Mouse (Mus musculus): ENCODE results near the gene Inka1.
A peak's percentile ranks its signal among the peaks of the same experiment; 100 is the strongest.
"Not testable (repeated sequence)": the region's sequence is repeated elsewhere in the genome, so short reads cannot be mapped to it uniquely, and the experiment has no call there.

Gene Inka1

DNA sequence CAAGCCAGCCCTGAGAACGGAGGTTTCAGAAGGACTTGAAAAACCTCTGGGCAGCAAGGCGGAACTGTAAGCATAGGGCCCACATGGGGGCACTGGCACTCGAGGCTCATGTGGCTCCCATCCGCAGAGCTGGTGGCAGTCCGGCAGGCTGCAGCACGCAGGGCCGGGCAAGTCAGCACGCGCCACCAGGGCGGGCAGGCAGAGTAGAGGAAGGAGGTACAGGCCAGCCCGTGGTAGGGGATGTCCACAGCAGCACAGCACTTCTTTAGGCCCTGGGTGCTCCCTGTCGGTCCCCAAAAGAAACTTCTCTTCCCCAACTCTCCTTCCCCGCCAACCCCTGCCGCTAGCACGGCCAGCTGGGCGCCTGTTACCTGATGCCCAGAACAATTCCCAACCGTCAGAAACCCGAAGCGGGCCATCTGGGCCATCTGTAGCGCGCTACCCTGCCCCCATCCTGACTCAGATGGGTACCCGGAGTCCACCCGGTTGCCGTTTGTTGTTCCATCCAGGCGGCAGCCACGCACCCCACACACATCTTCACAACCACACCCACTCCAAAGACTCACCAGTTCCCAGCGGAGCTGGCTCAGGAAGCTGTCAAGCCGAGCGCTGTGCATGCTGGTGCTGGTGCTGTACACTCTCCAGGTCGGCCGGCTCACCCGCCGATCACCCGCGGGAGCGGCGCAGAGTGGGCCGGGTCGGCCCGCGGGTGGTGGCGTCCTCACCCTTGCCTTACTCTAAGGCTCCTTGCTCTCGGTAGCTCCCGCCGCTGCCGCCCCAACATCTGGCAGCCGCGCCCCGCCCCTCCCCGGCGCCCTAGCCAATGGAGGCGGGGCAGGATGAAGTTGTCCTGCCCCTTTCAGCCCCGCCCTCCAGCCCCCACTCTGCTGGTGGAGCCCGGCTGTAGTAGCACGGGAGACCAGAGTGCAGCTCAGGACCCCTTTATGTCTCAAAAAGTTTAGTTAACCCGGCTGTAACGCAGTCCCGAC, at the start of gene Inka1:
Inka1 (minus strand) TSS at position 749 of the 989 bp plus-strand sequence.
- peak; percentile 94 for DNase-seq

DNA sequence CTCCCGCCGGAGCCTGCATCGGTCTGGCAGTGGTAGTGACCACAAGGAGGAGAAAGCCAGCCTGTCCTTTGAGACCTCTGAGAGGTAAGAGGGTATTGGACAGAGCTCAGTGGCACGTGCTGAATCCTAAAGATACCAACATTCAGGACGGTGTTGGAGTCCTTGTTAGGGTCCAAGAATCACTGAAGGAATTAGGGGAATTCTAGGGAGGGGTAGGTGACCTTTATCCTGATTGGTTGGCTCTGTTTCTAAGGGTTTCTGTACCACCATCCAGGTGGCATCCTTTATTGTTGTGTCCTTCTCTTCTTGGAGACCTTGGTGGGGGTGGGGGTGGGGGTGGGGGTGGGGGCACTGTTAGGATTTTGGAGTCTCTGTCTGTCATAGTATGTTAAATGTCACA, 46.4 kb upstream of the Inka1 start:
- no peak for DNase-seq

DNA sequence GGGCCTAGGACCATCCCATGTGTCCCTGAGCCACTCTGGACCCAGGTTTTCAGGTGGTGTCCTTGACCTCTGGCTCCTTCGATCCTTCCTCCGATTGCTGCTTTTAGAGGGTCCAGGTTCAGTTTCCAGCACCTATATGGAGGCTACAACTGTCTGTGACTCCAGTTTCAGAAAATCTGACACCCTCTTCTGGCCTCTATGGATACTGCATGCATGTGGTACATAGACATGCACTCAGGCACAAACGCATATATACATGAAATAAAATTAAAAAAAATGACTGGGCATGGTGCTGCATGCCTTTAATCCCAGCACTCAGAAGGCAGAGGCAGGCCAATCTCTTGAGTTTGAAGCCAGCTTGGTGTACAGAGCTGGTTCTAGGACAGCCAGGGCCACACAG, 42.2 kb upstream of the Inka1 start:
- no peak for DNase-seq

DNA sequence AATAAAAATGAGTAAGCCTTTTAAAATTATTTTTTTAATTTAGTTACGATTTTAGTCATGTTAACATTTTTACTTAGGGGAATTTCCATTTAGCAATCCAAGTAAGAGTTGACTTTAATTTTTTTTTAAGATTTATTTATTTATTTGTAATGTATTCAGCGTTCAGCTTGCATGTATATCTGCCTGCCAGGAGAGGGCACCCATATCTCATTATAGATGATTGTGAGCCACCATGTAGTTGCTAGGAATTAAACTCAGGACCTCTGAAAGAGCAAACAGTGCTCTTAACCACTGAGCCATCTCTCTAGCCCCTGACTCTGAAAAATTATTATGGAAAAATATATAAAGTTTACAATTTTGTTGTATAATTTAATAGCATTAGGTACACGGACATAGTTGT, 40.9 kb upstream of the Inka1 start:
- DNase-seq, result no peak

DNA sequence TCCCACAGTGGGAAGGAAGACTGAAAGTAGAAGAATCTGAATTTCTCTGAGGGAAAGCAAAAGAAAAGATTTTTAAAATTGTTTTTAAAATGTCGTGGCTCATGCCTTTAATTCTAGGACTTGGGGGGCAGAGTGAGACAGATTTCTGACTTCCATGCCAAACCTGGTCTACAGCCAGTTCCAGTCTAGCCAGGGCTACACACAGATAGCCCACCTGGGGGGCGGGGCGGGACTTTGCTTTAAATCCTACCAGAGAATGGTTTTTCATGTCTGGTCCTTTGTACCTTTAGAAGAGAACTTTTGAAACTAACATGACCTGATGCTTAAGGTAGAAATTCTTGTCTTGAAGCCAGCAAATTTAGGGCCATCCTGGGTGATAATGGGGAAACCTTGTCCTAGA, 37.5 kb upstream of the Inka1 start:
- no peak for DNase-seq

DNA sequence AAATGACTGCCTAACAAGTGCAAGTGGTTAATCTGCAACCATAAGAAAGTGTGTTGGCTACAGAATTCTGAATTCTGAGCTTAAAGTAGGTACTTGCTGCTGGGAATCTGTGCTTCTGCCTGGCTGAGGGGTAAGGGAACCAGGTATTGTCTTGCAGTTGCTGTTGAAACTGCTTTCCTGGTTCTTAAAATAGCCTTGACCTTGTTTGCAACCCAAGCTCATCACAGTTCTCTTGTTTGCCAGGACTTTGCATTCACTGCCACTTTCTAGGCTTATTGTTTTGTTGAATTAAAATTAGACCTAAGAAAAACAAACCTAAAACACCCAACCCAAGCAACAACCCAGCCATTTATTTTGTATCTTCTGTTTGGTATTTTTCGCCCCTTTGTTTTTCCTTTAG, 35.1 kb upstream of the Inka1 start:
- DNase-seq, result no peak

DNA sequence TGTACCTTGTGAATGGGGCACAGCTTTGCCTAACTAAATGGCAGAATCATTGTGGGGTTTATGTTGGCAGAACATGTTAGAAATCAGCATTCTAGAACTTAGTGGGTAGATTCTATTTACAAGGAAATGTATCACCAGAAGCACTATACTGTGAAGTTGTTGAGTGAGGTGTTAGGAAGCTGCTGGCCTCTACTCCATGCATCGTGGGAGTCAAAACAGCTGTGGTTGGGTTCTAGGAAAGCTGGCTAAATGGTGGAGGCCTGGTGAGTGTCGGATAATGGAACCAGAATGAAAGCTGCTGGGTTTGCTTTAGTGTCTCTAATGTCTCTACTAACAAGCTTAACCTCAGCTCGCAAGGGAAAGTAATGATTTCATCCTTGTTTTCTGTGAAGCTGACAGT, 31.4 kb upstream of the Inka1 start:
- DNase-seq, result no peak

DNA sequence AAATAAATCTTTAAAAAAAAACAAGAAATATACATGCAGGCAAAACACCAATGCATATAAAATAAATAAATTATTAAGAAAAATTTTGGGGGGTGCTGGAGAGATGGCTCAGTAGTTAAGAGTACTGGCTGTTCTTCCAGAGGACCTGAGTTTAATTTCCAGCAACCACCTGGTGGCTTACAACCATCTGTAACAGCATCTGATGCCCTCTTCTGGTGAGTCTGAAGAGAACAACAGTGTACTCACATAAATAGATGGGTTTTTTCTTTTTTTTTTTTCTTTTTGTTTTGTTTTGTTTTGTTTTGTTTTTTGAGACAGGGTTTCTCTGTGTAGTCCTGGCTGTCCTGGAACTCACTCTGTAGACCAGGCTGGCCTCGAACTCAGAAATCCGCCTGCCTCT, 27.9 kb upstream of the Inka1 start:
- not testable (repeated sequence) for DNase-seq

DNA sequence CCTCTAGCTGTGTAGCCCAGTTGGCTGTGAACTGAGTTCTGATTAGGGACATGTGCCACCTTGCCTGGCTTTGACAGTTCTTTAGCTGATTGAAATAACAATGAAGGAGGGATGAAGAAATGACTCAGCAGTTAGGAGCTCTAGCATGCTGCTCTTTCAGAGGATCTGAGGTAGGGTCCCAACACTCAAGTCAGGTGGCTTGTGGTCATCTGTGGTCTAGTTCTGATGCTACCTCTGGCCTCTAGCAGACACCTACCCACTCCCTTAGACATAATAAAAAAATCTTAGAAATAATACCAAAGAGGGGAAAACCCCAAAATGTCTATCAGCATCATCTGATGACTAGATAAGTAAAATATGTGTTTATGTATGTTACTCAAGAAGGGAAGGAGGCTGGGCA, 24.7 kb upstream of the Inka1 start:
- no peak for DNase-seq

DNA sequence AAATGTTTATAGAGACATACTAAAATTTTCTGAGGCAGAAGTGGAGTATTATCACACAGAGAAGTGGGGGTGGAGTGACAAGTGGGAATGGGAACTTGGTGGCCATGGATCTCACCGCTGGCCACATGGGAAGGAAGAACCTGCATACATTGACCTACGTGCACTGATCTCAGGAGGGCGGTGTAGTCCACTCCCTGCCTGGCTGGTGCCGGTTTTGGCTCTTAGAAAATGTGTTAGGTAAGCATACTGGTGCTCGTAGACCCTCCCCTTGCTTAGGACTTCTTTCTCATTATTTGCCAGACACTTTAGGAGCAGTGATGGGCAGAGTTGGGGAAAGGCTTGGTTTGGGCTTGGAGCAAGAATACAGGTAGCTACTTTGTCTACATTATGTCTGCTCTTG, 22.4 kb upstream of the Inka1 start:
- peak; percentile 9 for DNase-seq

DNA sequence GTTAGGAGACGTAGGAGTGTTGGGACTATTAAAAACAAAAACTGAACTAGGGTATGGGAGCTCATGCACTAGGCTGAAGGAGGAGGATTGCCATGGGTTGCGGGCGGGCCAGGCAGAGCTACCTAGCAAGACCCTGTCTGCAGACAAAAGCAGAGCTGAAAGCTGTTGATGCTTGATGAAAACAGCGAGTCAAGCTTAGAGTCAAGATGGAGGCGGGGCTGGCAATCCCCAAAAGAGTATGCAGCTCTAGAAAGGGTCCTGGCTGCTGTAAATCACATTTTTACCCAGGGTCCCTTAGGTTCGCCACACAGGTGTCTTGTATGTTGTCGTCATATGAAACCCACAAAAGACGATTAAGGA, 17.8 kb upstream of the Inka1 start:
- peak; percentile 14 for DNase-seq

DNA sequence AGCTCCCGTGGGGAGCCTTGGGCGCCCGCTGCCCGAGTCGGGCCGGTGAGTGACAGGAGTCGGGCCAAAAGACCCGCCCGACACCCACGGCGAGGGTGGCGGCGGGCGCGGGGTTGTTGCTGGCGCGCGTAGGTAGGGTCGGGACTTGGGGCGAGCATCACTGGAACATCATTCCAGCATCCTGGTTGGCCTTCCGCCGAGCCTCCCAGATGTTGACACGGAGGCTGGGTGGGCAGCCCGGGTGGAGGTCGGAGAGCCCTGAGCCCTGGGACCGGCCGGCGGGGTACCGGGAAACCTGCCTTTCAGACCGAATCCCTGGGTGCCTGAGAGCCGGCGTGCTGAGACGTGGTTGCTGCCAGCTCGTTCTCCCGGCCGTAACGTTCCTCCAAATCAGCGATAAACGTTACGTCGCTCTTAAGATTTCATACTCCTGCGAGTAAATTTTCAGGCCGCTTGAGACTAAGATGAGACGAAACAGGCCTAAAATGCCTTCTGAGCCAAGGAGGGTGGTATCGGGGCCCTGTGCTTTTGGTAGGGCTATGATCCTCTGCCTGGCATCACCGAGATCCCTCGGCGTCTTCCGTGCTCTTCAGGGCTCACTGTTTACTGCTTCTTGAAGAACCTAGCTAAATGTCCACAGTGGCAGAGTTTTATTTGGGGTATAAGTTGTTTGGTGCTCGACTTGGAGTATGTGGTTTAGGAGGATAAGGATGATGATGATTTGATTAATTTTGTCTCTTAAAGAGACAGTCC, 17.3 kb upstream of the Inka1 start:
- DNase-seq, result no peak

DNA sequence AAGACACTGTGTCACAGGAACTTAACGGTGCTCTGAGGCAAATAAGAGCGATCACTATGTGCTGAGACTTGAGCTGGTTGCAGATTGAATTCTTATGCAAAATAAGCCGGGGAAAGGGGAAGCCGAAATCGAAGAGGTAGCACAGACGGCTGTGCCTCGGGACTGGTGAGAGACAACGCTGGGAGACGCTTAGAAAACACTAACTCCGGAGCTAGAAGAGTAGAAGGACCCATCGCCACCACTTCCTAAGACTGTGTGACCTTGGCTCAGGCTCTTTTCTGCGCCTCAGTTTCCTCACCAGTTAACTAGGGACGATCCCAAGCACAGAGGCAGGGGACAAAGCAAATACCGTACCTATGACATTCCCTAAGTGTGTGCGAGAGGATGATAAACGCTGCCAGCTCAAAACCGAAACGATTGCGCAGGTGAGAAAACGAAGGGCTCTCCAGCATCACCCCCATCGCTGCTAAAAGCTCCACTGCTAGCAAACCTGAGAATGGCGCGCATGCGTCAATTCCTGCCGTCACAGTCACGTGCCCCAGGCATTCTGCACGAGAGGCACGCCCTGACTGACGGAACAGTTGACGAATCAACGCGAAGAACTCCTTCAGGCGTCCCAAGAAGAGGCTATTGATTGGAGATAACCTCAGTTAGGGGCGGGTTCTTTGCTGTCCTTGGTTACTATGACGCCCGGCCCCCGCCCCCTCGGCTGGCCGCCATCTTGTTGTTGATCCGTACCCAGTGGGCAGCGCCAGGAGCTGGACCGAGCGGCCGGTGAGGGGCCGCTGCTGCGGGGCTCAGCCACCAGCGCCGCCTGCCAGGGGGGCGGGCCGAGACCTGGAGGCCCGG, 16.5 kb upstream of the Inka1 start, which contains the start of gene Ip6k1:
Ip6k1 (plus strand) TSS at position 580 of the 849 bp plus-strand sequence.
- DNase-seq, result peak; percentile 100

DNA sequence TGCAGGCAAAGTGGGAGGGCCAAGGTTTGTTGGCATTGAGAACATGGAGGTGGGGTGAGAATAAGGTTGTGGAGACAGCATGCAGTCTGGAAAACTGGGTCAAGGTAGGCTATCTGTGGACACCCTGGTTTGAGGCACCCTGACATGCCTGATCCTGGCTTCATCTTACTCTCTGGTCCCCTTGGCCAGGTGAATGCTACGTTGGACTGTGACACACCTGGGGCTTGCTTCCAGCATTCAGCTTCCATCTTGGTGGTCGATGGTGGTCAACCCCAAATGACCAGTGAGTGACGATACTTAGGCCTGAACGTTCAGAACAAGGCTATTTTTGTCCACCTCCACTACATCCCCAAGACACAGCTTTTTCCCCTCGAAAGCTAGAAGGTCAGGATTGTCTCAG, 10.4 kb upstream of the Inka1 start, which contains the start of gene Gm20662:
Gm20662 (plus strand) TSS at position 301 of the 400 bp plus-strand sequence.
- DNase-seq, result no peak

DNA sequence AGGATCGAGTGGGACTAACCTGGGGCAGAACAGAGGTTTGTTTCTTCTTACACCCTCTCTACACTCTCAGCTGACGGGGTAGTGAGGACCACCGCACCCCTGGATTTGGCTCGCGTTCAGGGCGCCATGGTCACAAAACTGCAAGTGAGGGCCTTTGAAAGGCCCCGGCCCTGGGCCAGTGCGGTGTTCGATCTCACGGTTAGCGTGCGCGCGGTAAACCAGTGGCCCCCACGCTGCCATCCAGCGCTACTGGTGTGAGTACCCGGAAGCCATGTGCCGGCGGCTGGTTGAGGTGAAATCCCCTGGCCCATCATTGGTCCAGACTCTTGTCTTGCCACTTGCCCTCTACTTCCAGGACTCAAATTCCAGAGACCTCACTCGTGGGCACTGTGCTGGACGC, 9.8 kb upstream of the Inka1 start:
- DNase-seq, result no peak

DNA sequence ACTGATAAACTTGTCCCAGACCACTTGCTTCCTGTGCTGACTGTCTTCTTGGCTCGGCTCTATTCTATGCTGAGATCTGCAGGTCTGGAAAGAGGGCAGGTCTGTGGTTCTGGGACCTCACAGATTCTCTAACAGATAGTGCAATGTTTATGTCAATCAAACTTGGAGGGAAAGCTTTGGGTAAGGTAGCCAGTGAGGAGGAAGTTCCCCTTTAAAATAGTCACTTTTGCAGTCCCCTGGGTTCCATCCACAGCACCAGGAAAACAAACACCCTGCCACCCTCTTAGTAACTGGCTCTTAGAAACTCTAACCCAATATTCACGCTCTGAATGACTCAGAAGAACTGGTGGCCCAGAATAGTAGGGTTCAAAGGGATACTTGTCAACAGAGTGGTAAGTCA, 8.8 kb upstream of the Inka1 start:
- DNase-seq, result no peak

DNA sequence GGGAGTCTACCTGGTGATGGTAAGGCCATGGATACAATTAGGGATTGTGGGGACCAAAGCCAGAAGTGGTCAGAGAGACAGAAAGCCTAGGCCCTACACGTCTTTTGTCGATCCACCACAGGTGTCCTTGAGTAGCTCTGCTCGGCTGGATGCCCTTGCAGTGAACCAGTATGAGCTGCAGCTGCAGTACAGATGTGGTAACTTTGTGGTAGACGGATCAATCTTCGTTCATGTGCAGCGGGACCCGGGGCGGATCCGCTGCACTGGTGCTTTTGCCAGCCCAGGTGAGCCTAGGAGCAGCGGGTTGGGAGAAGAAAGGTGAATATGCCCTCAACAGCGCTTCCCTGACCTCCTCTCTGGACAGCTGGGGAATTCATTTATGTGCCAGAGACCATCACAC, 7.3 kb upstream of the Inka1 start:
- DNase-seq, result no peak

DNA sequence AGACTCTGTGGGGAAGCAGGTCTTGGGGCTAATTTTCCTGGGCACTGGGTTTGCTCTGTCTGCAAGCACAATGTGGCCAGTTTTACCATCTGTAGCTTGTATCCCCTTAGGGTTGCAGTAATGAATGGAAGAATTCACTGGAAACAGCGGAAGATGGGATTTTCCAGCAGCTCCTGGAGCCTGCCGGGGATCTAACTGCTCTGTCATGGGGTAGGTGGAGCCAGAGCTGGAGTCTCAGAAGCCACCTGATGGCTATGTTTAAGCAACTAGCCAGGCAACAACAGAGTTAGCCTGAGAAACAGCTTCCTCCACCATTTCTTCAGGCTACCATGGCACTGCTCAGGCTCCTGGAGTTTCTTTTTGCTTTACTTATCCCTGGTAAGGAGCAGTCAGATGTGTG, 6.5 kb upstream of the Inka1 start, which contains the start of gene Cdhr4:
Cdhr4 (plus strand) TSS at position 301 of the 400 bp plus-strand sequence.
- DNase-seq, result no peak

DNA sequence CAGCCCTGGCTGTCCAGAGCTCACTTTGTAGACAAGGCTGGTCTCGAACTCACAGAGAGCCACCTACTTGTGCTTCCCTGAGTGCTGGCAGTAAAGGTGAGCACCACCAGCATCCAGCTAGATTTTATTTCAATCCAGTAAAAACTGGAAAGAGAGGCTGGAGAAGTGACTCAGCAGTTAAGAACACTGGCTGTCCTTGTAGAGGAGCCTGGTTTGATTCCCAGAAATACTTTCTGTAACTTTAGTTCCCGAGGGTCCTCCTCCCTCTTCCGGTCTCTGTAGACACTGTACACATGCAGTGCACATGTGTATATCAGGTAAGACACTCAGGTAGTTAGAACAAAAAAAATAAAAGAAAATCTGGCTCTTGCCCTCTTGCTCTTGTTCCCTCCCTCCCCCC, 2.3 kb upstream of the Inka1 start:
- DNase-seq, result no peak

DNA sequence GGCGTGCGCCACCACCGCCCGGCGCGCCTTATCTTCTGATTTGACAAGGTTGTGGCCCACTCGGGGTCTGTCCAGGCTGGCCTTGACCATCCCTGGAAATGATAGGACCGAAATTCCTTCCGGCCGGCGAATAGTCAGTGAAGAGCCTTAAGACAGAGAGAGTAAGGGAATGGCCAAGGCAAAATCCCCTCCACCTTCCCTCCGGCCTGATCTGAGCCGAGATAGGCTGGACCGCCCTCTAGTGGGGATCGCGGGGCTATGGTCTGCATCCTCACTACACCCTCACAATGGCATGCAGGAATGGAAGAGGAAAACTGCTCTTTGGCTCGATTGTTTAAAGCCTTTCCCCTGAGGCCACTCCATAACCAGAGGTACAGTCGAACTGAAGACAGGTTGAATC, 697 bp upstream of the Inka1 start:
- peak; percentile 87 for DNase-seq

DNA sequence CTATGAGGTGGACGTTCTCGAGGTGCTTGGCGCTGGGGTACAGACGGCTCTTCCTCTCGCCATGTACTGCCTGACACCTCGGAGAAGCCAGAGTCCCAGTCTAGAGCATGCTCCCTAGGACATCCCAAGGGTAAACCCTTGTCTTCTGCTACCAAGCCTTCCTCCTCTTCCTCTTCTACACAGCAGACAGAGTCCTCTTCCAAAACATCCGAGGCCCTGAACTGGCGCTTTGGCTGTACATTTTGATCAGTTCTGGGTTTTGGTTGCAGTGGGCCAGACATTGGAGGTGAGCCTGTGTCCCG, 974 bp downstream of the Inka1 start:
- DNase-seq, result peak; percentile 17

DNA sequence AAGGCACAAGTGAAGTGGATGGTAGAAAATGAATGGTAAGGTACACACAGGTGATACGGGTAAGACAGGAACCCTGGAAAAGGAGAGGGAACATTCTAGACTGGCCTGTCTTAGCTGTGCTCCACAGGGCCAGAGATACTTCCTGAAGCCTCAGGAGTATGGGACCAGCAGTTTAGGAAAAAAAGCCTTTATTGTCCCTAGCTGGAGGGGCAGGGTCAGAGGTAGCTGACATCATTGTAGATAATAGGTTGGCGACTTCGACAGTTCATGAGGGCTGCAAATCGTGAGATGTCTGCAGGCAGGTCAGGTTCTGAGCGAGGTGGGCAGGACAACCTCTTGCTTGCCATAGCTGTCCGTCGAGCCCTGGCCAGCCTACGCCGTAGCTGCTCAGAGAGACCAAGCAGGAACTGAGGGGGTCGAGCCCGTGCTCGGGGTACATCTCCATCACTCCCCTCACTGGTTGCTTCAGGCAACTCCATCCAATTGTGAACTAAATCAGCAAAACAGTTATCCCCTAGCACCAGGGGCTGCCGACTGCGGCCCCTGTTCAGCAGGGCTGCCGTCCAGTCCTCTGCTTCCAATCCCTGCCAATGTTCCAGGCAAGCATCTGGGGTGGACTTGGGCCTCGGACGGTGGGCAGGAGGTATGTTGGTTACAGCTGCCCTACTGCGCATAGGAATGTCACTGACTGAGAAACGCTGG, 1.5 kb downstream of the Inka1 start:
- DNase-seq, result peak; percentile 33

Data from kidney, postnatal 14 days (tissue).